Mouse (Mus musculus) right cerebral cortex, postnatal 14 days (tissue): Measurements from ENCODE around the gene Clcnka.

Experiments used
- DNase-seq: peaks from one replicate; pipeline ENCODE4 v3.0.0; 2022

Gene Clcnka

DNA sequence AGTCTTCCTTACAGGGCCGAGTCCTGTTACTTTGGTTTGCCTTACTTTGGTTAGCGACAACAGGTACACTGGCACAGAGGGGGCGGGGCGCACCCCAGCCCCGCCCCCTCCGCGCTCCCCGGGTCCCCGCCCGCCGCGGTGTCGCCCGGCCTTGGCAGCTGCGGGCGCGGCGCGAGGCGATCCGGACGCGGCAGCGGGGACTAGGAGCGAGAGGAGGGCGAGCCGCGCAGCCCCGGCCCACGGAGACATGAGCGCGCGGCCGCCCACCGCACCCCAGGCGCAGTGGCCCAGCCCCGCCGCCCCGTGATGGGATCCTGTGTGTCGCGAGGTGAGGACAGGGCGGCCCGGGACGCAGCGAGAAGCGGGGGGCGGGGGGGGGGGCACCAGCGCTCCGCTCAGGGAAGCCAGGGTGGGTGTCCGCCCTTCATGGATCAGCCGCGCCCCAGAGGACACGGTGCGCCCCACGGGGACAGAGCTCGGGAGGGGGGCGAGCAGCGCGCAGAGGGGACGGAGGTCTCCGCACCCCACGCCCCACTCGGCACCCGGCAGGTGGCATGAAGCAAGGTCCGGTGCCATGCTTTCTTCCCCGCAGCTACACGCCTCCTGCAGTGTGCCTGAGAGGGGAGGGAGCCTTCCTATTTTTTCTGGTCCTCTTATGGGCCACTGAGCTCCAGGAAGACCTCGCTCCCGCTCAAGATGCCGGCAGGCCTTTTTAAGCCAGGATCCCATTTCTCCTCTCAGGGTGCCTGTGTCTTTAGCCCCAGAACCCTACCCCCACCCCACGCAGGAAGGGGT, 30.3 kb downstream of the Clcnka start, which contains the start of gene Fam131c:
Gene Fam131c, plus strand, starts transcription at position 224 of the 795 bp plus-strand sequence.
- DNase-seq = no peak

DNA sequence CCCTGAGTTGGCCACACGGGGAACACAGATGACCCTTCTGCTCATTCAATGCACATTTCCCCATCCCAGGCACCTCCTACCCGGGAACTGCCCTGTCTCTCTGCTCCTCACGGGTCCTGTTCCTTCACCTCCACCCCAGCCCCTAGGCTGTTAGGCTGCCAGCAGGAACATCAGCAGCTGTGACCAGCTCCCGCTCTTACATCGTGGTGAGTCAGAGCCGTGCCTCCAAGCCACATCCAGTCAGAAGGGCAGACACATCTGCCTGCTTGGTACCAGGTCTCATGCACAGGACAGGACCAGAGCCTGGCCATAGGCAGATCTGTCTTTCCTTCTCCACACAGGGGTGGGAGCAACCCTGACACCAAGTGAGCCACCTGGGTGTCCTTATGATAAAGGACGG, 32.6 kb downstream of the Clcnka start:
- DNase-seq = peak; percentile 6

DNA sequence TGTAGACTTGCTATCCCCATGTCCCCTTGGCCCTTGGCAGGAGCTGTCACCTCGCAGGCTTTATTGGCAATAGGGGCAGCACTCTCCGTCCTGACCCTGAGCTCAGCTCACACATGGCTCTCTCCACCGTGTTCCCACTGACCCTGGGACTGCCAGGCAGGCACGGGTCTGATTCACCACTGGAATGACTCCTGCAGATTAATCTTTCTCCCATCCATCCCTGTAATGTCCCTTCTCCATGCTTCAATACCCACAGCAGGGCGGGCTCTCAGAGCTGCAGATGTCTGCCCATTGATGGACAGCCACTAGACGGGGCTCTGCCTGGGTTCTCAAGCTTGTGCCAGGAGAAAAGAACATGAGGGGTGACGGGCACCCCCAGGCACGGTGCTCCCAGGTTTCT, 33.4 kb downstream of the Clcnka start:
- DNase-seq = peak; percentile 3

DNA sequence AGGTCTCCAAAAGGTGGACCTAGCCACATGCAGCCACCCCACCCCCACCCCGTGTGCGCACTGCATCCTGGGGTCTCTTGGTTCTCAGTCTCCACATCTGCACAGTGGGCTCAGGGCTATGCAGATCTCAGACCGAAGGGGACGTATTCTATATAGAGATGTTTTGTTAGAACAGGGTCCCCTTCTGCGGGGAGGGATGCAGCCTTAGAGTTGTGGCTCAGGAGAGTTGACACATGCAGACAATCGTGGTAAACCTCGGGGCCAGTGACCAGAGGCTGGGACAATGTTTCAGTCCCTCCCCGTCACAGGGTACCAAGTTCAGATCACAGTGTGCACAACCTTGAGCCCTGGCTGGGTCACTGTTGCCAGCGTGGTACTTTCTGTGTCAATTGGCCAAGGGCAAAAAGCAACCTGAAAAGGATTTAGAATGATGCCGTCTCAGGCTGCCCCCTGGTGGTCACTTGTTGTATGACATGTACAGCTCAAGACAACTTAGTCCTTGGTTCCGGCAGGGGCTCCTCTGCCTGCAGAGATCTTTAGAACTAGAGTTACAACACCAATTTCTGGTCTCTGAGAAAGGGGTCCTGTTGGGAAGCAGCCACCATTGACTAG, 35.5 kb downstream of the Clcnka start:
- DNase-seq = peak; percentile 84

DNA sequence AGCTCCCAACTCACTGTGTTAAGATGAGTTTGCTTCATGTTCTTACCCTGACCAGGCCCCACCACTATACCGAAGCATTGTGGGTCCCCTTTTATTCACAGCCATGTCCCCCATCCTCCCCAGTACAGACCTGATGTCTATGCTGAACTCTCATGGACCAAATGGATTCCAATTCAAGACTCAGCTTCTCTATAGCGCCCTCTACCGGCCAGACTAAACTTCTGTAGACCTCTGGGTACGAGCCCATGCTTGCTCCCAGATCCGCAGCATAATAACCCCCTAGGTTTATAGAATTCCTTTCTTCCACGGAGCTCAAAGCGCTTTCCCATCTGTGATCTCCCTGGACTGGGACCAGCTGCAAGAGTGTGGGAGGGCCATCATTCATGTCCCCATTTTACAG, 37.7 kb downstream of the Clcnka start:
- DNase-seq = peak; percentile 17

DNA sequence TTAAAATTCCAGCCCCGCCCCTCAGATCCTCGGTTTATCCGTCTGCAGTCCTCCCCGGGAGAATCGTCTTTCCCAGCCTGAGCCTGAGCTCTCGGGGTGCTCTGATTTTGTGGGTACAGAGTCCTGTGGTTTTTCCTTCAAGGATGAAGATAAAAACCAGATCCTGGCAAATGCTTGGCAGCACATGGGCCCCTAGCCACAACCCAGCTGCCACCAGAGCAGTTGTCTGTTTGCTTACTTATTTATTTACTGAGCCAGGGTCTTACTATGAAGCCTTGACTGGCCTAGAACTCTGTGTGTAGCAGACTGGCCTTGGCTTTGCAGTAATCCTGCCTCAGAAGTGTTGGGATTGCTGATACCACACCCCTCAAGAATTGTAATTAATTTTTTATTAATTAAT, 39.3 kb downstream of the Clcnka start:
- no peak for DNase-seq

DNA sequence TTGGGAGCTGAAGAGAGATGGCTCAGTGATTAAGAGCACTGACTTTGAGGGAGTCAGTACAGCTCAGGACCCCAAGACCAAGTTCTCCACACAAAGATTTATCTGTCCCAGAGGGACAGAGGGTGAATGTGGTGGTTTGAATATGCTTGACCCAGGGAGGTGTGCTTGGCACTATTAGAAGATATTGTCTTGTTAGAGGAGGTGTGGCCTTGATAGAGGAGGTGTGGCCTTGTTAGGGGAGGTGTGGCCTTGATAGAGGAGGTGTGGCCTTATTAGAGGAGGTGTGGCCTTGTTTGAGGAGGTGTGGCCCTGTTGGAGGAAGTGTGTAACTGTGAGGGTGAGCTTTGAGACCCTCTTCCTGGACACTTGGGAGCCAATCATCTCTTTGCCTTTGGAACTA, 40.7 kb downstream of the Clcnka start:
- no peak for DNase-seq

DNA sequence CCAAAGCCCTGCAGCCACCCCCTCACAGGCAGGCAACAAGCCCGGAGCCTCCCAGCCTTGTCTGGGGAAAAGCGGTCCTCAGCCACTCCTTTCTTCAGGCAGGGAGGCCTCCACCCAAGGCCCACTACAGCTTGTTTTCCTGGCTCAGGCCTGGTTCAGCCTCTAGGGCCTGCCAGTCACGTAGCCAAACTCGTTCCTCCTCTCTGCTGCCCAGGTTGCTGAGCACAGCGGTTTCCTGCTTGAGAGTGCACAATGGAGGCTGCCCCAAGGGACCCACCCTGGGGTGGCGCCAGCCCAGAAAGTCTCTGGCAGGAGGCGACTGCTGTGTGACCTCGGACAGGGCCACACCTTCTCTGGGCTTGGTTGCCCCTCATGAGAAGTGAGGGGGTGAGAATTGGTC, 44.7 kb downstream of the Clcnka start:
- no peak for DNase-seq

DNA sequence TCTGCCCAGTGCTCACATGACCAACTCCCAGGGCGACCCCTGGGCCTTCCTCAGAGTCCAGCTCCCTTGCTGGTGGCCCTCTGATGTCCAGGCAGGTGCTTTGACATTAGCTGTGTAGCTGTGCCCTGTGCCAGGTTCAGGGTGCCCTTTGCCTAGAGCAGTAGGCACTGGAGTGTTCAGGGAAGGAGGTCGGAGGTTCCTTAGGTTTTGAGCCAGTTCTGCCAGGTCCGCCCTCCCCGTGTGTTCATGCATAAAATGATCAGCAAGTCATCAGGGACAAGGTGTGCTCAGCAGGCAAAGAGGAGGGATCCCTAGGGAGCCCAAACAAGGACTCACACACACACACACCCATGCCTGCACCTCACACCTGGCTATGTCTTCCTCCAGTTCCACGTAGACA, 45.5 kb downstream of the Clcnka start:
- no peak for DNase-seq

DNA sequence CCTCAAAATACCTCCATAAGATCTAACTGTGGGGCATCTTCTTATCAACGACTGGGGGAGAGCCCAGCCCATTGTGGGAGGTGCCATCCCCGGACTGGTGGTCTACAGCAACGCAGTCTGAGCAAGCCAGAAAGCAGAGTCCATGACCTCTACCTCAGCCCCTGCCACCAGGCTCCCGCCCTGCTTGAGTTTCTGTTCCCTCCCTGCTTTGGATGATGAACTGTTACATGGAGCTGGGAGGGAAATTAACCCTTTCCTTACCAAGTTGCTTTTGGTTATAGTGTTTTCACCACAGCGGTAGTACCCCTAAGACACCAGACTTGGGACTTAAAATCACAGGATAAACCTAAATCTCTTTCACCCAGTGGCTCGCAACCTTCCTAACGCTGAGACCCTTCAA, 46.6 kb downstream of the Clcnka start:
- DNase-seq = no peak

DNA sequence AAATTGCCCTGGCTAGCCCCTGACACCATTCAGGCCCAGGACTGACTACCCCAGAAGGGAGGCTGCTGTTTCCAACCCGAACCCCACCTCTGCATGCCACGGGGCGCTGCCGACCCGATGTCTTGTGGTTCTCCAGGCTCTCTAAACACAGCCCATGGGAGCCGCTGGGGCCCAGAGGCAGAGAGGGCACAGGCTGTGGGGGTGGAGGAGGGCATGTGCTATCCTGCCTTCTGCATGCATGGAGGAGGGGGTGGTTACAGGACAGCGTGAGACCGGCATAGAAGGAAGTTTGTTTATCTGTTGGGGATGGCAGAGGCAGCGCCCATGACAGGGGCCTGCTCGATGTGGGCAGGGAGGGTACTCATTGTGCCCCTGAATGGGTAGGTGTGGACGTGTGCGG, 48.5 kb downstream of the Clcnka start:
- DNase-seq = no peak

DNA sequence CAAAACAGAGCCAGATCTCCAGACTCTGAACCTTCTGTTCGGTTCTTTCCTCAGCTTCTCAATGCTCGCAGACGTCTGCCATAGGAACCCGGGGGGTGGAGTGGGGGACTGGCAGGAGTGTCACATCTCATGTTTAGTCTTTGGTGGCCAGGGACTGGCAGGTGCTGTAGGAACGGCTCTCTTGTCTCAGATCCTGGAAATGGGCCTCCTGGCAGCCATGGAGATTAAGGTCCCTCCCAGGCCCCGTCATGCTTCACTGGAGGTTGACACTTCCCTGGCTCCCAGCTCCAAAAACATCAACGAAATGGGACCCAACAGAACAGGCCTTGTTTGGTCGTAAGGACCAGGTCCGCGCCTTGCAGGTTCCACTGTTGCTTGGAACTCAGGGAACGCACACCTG, 49.9 kb downstream of the Clcnka start:
- no peak for DNase-seq

DNA sequence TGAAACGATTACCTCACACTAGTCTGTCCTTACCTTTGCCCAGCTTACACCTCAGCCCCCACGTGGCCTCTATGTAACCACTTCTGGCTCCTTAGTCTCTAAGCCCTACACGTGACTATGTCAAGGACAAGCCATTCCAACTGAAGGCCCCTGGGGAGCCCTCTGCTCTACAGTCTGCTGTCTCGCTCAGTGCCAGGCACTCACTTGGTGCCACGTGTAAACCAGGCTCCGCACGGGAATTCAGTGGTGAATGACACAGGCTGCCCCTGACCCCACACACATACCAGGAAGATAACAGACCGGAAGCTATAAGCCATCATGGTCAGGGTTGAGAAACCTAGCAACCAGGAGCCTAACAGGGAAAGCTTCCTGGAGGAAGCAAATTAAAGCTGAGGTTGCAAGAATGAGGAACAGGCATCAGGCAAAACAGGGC, 51.1 kb downstream of the Clcnka start:
- DNase-seq = no peak

DNA sequence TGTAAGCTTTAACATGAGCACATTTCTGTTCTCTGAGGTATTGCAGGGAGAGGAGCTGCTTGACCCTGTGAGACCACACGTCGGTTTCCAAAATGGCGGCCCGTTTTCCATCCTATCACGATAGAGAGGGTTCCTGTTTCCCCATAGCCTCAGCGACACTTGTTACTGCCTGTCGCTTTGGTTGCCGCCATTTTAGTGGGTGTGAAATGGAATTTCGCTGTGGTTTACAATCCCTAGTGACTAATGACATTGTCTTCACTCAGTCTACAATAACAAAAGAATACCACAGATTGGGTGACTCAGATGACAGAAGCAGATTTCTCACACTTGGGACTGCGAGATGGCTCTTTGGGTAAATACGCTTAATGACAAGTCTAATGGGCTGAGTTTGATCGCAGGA, 53.3 kb downstream of the Clcnka start:
- DNase-seq = no peak

DNA sequence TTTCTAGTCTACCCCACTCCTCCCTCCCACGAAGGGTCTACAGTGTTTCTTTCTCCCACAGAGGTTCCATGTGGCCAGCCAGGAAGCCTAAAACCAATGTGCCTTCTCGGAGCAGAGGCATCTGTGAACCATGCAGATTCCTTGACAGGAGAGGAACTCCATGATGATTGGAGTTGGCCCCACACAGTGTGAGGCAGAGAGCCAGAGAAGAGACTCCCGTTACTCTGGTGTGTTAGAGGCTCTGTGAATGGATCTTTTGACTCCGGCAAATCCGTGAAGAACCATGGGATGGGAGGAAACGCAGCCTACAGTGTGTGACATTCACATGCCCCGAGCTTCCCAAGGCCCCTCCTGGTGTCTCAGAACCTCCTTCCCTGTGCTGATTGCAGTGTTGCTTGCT, 55.0 kb downstream of the Clcnka start:
- no peak for DNase-seq

DNA sequence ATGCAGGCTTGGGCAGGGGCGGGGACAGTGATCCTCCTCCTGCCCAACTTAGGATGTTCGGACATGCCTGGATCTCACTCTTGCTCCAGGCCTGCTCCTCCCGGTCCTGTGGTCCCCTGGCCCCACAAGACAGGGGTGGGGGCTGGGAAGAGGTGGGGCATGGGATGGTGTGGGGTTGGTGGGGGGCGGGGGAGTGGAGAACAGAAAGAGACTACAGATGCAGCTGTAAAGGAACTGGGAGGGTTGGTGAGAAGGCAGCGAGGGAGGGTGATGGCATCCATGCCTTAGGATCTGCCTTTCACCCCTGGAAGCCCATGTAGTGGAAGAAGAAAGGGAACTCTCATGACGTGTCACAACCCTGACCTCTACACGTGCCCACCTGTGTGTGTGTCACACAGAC, 57.0 kb downstream of the Clcnka start:
- no peak for DNase-seq

DNA sequence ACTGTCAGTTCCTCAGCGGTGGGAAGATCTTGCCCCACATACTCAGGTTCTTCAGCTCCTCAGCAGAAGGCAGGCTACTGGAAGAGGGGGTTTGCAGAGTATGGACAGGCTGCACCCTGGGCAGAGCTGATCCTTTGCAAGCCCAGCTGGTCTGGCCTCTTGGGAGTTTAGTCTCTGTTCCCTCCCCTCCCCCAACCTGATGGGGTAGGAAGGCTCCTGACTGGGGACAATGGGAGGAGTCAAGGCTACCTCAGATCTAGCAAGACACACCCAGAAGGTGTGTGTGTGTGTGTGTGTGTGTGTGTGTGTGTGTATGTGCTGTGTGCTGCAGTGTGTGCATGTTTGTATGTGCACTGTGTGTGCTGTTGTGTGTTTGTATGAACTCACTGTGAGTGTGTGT, 59.7 kb downstream of the Clcnka start:
- no peak for DNase-seq

DNA sequence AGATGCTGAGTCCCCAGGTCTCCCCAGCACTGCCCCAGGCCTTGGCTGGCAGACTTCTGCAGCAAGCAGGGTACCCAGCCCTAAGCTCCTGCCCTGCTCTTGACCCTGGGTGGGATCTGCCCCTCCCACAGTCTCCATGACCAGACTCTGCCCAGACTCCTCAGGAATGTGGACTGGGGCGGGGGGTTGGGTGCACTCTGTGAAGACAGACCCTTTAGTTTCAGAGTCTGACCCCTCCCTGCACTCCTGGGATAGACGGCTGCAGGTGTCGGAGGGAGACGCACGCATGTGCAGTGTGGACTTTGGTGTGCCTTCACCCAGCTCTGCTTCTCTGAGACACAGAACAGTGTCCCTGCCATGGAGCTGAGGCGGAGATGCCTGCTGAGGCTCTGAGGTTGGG, 60.5 kb downstream of the Clcnka start:
- no peak for DNase-seq

DNA sequence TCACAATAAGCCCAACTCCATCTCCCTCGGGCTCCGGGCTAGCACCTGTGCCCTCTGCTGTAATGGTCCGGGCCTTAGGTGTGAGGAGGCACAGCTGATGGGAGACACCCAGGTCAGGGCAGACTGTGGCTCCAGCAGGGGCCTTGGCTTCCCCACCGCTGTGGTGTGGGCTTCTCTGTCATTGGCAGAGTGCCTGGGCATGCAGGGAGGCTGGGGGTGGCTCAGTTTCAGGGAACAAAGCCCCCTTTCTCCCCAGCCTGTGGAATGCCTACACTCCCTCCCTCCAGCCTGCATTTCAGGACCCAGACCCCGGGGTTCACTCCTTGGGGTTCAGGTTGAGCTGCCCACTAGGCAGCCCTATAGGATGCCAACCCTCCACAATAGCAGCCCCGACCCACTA, 62.3 kb downstream of the Clcnka start:
- DNase-seq = no peak

DNA sequence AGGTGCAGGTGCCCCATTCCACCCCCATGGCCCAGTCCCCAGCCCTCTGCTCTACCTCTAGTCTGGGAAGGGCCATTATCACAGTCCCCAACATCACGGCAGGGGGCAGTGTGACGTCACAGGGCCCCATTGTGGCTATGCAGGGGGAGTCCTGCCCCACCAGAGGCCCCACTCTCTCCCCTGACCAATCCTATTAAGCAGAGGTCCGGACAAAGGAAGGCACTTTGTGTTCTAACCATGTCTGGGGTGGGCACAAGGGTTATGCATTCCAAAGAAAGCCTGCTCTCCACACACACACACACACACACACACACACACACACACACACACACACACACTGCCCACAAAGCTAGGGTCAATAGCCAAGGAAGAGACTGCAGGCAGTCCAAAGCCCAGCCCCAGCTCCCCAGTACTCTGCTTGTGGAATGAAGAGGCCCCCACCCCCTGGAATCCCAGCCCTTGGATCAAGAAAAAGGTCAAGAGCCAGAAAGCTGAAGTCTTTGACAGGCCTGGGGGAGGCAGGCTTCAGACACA, 63.2 kb downstream of the Clcnka start:
- DNase-seq = no peak

DNA sequence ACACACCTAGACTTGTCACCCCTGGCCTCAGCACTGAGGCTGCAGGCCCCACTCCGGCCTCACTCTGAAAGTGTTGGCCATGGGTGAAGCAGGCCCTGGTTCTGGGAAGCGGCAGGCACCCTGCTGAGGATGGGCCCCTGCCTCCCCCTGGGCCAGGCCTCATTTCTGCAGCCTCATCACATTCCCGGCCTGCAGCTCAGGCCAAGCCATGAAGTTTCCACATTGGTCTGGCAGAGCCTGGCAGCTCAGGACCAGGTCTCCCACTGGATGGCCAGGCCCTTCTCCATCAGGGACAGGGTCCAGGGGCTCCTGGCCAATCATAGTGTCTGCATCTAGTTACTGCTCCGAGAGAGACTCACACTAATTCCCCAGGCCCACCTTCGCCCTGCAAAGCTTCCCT, 63.8 kb downstream of the Clcnka start:
- no peak for DNase-seq
